Mouse (Mus musculus): ENCODE measurements around the gene Dcx. TPM values are rescaled to one million over a fixed set of nuclear protein-coding genes. Genes with fewer than 3 reads are reported as not detected.

Gene Dcx
- total and polyA plus RNA-seq, 3 experiments = not detected

- no peaks in the 10 kb centered on the region for H3K27me3 ChIP-seq (ENCODE audit: control insufficient read depth in 1 of 2, insufficient read depth in 2 of 2, low read length in 2 of 2)
- no peak overlapping the region for H3K27ac ChIP-seq (ENCODE audit: control insufficient read depth, low read depth, low read length)
- H3K79me2 ChIP-seq (ENCODE audit: control insufficient read depth, insufficient read depth, low read length, poor library complexity) = no peaks in the 10 kb centered on the region
- TF ChIP-seq ZC3H11A (IDR thresholded peaks at IDR 0.05; ENCODE audit: low read depth, low read length) (no peak), RAD21 (IDR thresholded peaks at IDR 0.05; ENCODE audit: low read depth, low read length) (no peak), USF2 (IDR thresholded peaks at IDR 0.05; ENCODE audit: borderline replicate concordance in 1 of 2, insufficient read depth in 1 of 2, low read depth in 1 of 2, low read length in 2 of 2) (no peak), EP300 (IDR thresholded peaks at IDR 0.05; ENCODE audit: low read depth in 1 of 2, low read length in 2 of 2) (no peak), CTCF (IDR thresholded peaks at IDR 0.05 in 2 of 3, conservative IDR thresholded peaks at IDR 0.05 in 1 of 3; ENCODE audit: control insufficient read depth in 1 of 3, insufficient read depth in 1 of 3, low read depth in 2 of 3, low read length in 3 of 3, poor library complexity in 1 of 3, severe bottlenecking in 1 of 3) (no peak), E2F4 (IDR thresholded peaks at IDR 0.05; ENCODE audit: borderline replicate concordance, low read depth, low read length) (no peak), ZNF384 (IDR thresholded peaks at IDR 0.05; ENCODE audit: low read depth, low read length) (no peak), MYC (IDR thresholded peaks at IDR 0.05; ENCODE audit: low read depth, low read length) (no peak), POLR2AphosphoS2 (IDR thresholded peaks at IDR 0.05; ENCODE audit: low read length) (no peak), GATA1 (IDR thresholded peaks at IDR 0.05; ENCODE audit: low read depth, low read length) (no peak), ETS1 (IDR thresholded peaks at IDR 0.05; ENCODE audit: low read depth, low read length) (no peak), MXI1 (IDR thresholded peaks at IDR 0.05; ENCODE audit: low read depth, low read length) (no peak), ELF1 (IDR thresholded peaks at IDR 0.05; ENCODE audit: low read depth, low read length) (no peak), TCF12 (IDR thresholded peaks at IDR 0.05; ENCODE audit: low read depth, low read length) (no peak), NRF1 (IDR thresholded peaks at IDR 0.05; ENCODE audit: insufficient read depth, low read depth, low read length, poor library complexity, severe bottlenecking) (no peak), HCFC1 (IDR thresholded peaks at IDR 0.05; ENCODE audit: low read depth, low read length) (no peak), CHD1 (IDR thresholded peaks at IDR 0.05; ENCODE audit: low read depth, low read length) (no peak), MAFK (IDR thresholded peaks at IDR 0.05; ENCODE audit: borderline replicate concordance, low read depth, low read length) (no peak), BHLHE40 (IDR thresholded peaks at IDR 0.05; ENCODE audit: borderline replicate concordance, low read depth, low read length) (no peak)
- no peak for DNase-seq (ENCODE audit: low read depth, low spot score)
- no peaks in the 10 kb centered on the region for H3K36me3 ChIP-seq (ENCODE audit: control insufficient read depth in 1 of 2, insufficient read depth in 2 of 2, low read length in 2 of 2)
- H3K9ac ChIP-seq (ENCODE audit: control insufficient read depth, low read depth, low read length, poor library complexity, severe bottlenecking) = no peak overlapping the region
- H3K4me1 ChIP-seq (ENCODE audit: control insufficient read depth in 1 of 2, insufficient read depth in 2 of 2, low read length in 2 of 2) = no peaks in the 10 kb centered on the region
- no peaks in the 10 kb centered on the region for H3K9me3 ChIP-seq (replicated peaks; ENCODE audit: insufficient read depth, low read length)
- H3K4me3 ChIP-seq (ENCODE audit: control insufficient read depth in 1 of 2, insufficient read depth in 1 of 2, low read depth in 2 of 2, low read length in 2 of 2) = no peak overlapping the region
Observed at GRCm38 (mm10) chrX:143902300-143902699, 30.8 kb downstream of the Dcx start.
